Comparison of ENCODE assay signal across 15 mouse cellular contexts in the genomic region with DNA sequence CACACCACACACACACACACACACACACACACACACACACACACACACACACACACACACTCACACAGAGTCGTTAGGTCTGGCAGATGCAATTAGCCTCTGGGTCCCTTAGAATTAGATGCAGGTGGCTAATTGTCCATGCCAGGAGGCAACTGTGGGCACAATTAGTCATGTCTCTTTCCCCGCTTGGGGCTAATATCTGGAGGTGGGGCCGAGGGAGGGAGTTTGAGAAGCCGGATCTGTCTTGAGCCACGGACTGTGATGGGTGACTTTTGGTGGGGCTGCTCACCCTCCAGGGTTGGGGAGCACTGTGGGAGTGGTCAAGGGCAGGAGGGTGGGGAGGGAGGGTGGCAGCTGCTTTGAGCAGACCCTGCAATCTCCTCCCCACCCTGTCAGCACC. TPM values are rescaled to one million over a fixed set of nuclear protein-coding genes. Genes with fewer than 3 reads are reported as not detected.
DNase-seq lines count a peak whose midpoint lies in the region; ATAC-seq and TF ChIP-seq lines count a peak whose summit lies in the region.
"Had no signal": no experiment of that assay in that cellular context is flagged by ENCODE, and none has a peak within 500 bp of the region (broad histone marks: within the 10 kb centered on the region; RNA-seq: fewer than 3 reads in every experiment).

No protein-coding gene starts in this region.

- no peaks in the 10 kb centered on the region for H3K27me3 ChIP-seq in midbrain, embryonic 11.5 days (ENCODE audit: control insufficient read depth, insufficient read depth, low read length)
- no peaks in the 10 kb centered on the region for H3K27me3 ChIP-seq in midbrain, embryonic 16.5 days (ENCODE audit: control insufficient read depth, insufficient read depth, low read depth, low read length)
- H3K27me3 ChIP-seq in forebrain, embryonic 13.5 days, result no peaks in the 10 kb centered on the region
- no peaks in the 10 kb centered on the region for H3K27me3 ChIP-seq in hindbrain, postnatal 0 days (ENCODE audit: insufficient read depth, low read length)
- no peaks in the 10 kb centered on the region for H3K27me3 ChIP-seq in neural tube, embryonic 14.5 days (ENCODE audit: control insufficient read depth, insufficient read depth, low read length)
- H3K27me3 ChIP-seq: heart, embryonic 15.5 days; limb, embryonic 15.5 days had no signal

- no peak overlapping the region for H3K4me2 ChIP-seq in midbrain, embryonic 11.5 days
- H3K4me2 ChIP-seq in midbrain, embryonic 16.5 days (ENCODE audit: low read length), result no peak overlapping the region
- H3K4me2 ChIP-seq in forebrain, embryonic 13.5 days, result no peak overlapping the region
- H3K4me2 ChIP-seq in hindbrain, postnatal 0 days (ENCODE audit: low read depth, low read length), result no peak overlapping the region
- H3K4me2 ChIP-seq in neural tube, embryonic 14.5 days (ENCODE audit: low read depth, low read length), result no peak overlapping the region
- H3K4me2 ChIP-seq: heart, embryonic 15.5 days; limb, embryonic 15.5 days had no signal

- H3K9me3 ChIP-seq in midbrain, embryonic 11.5 days (ENCODE audit: control insufficient read depth, low read length), result no peaks in the 10 kb centered on the region
- H3K9me3 ChIP-seq in midbrain, embryonic 16.5 days (replicated peaks; ENCODE audit: control insufficient read depth, low read length, poor library complexity, severe bottlenecking), result no peaks in the 10 kb centered on the region
- H3K9me3 ChIP-seq in forebrain, embryonic 13.5 days (replicated peaks), result no peaks in the 10 kb centered on the region
- no peaks in the 10 kb centered on the region for H3K9me3 ChIP-seq in hindbrain, postnatal 0 days (ENCODE audit: low read length)
- no peaks in the 10 kb centered on the region for H3K9me3 ChIP-seq in neural tube, embryonic 14.5 days (ENCODE audit: control insufficient read depth, low read length)
- H3K9me3 ChIP-seq: heart, embryonic 15.5 days; limb, embryonic 15.5 days had no signal

- no peak overlapping the region for H3K4me3 ChIP-seq in midbrain, embryonic 11.5 days (ENCODE audit: low read depth, low read length)
- H3K4me3 ChIP-seq in midbrain, embryonic 16.5 days (ENCODE audit: low read depth, low read length), result no peak overlapping the region
- no peak overlapping the region for H3K4me3 ChIP-seq in forebrain, embryonic 13.5 days
- no peak overlapping the region for H3K4me3 ChIP-seq in hindbrain, postnatal 0 days (ENCODE audit: low read length)
- H3K4me3 ChIP-seq in neural tube, embryonic 14.5 days (ENCODE audit: low read depth, low read length), result no peak overlapping the region
- H3K4me3 ChIP-seq: heart, embryonic 15.5 days; limb, embryonic 15.5 days had no signal

- H3K36me3 ChIP-seq in midbrain, embryonic 11.5 days (ENCODE audit: control insufficient read depth, insufficient read depth, low read length), result no peaks in the 10 kb centered on the region
- H3K36me3 ChIP-seq in midbrain, embryonic 16.5 days (ENCODE audit: control insufficient read depth, insufficient read depth, low read length), result no peaks in the 10 kb centered on the region
- no peaks in the 10 kb centered on the region for H3K36me3 ChIP-seq in forebrain, embryonic 13.5 days (ENCODE audit: poor library complexity, severe bottlenecking)
- no peaks in the 10 kb centered on the region for H3K36me3 ChIP-seq in hindbrain, postnatal 0 days (ENCODE audit: insufficient read depth, low read length)
- no peaks in the 10 kb centered on the region for H3K36me3 ChIP-seq in neural tube, embryonic 14.5 days (ENCODE audit: control insufficient read depth, insufficient read depth, low read length)
- H3K36me3 ChIP-seq: heart, embryonic 15.5 days; limb, embryonic 15.5 days had no signal

- H3K27ac ChIP-seq in midbrain, embryonic 11.5 days (ENCODE audit: low read depth, low read length), result 0 out of 2 replicates have a peak overlapping the region, but pooled peaks have one; percentile 25
- no peak overlapping the region for H3K27ac ChIP-seq in midbrain, embryonic 16.5 days (ENCODE audit: low read length)
- H3K27ac ChIP-seq in forebrain, embryonic 13.5 days, result peak overlapping the region; percentile 81
- no peak overlapping the region for H3K27ac ChIP-seq in hindbrain, postnatal 0 days
- H3K27ac ChIP-seq in neural tube, embryonic 14.5 days (ENCODE audit: low read depth, low read length), result no peak overlapping the region
- H3K27ac ChIP-seq: heart, embryonic 15.5 days; limb, embryonic 15.5 days had no signal

- peaks cover 10% of the 10 kb centered on the region for H3K4me1 ChIP-seq in midbrain, embryonic 11.5 days (ENCODE audit: control insufficient read depth, insufficient read depth, low read length)
- no peaks in the 10 kb centered on the region for H3K4me1 ChIP-seq in midbrain, embryonic 16.5 days (ENCODE audit: control insufficient read depth, insufficient read depth, low read length)
- H3K4me1 ChIP-seq in forebrain, embryonic 13.5 days, result peaks cover 26% of the 10 kb centered on the region
- no peaks in the 10 kb centered on the region for H3K4me1 ChIP-seq in hindbrain, postnatal 0 days (ENCODE audit: insufficient read depth, low read length)
- H3K4me1 ChIP-seq in neural tube, embryonic 14.5 days (ENCODE audit: control insufficient read depth, insufficient read depth, low read length), result no peaks in the 10 kb centered on the region
- H3K4me1 ChIP-seq: heart, embryonic 15.5 days; limb, embryonic 15.5 days had no signal

- ATAC-seq in midbrain, embryonic 11.5 days (ENCODE audit: low FRiP score), result peak; percentile 60
- ATAC-seq in midbrain, embryonic 16.5 days, result no peak
- peak; percentile 54 for ATAC-seq in forebrain, embryonic 13.5 days
- peak; percentile 24; the same call in 1 of the 2 replicates for ATAC-seq in hindbrain, postnatal 0 days
- peak; percentile 61 for ATAC-seq in neural tube, embryonic 14.5 days (ENCODE audit: low read depth)
- ATAC-seq in monocyte, adult 5-6 weeks (replicated peaks; ENCODE audit: insufficient number of reproducible peaks, low FRiP score, low TSS enrichment, poor library complexity, severe bottlenecking), result no peak

- H3K9ac ChIP-seq in midbrain, embryonic 11.5 days (ENCODE audit: low read length), result no peak overlapping the region
- H3K9ac ChIP-seq in midbrain, embryonic 16.5 days (ENCODE audit: low read depth, low read length), result no peak overlapping the region
- H3K9ac ChIP-seq in forebrain, embryonic 13.5 days, result 0 out of 2 replicates have a peak overlapping the region, but pooled peaks have one; percentile 18
- H3K9ac ChIP-seq in hindbrain, postnatal 0 days (replicated peaks; ENCODE audit: low read length), result no peak overlapping the region
- H3K9ac ChIP-seq in neural tube, embryonic 14.5 days (replicated peaks; ENCODE audit: low read depth, low read length), result no peak overlapping the region
- H3K9ac ChIP-seq: heart, embryonic 15.5 days; limb, embryonic 15.5 days had no signal

- no peak for DNase-seq in midbrain, embryonic 11.5 days (ENCODE audit: low spot score, missing footprints)
- no peak for DNase-seq in hindbrain, postnatal 0 days (ENCODE audit: low spot score)
- no peak for DNase-seq in right cerebral cortex, adult 18-20 months
- DNase-seq in right cerebral cortex, postnatal 36 days (ENCODE audit: low spot score in 2 of 2), result no peak
- DNase-seq: adrenal gland, postnatal 36 days; cerebellum, postnatal 25 days; kidney, adult 18-20 months; kidney, postnatal 4 days; lung, adult 2 months had no signal

- WGBS in midbrain, embryonic 11.5 days, result 53% methylated on average over 5 of the region's 5 CpGs
- WGBS in midbrain, embryonic 16.5 days, result 25% methylated on average over 4 of the region's 5 CpGs
- 2% methylated on average over 5 of the region's 5 CpGs for WGBS in forebrain, embryonic 13.5 days
- WGBS in hindbrain, postnatal 0 days, result 17% methylated on average over 5 of the region's 5 CpGs
- WGBS in neural tube, embryonic 14.5 days, result 5% methylated on average over 5 of the region's 5 CpGs

- TF ChIP-seq CTCF in hindbrain, postnatal 0 days (IDR thresholded peaks at IDR 0.05; ENCODE audit: low read depth), result no peak

RNA-seq across cellular contexts. Expression of gene Vrk1, which starts 35.9 kb away (rescaled TPM):
- 98.0 and 106 TPM in 2 replicates for polyA plus RNA-seq in midbrain, embryonic 11.5 days (2014; fragmentation: Nextera tagmentation; extraction: Ambion mirVana)
- 30.1 and 34.0 TPM in 2 replicates for polyA plus RNA-seq in midbrain, embryonic 16.5 days (2015; fragmentation: Nextera tagmentation; extraction: Ambion mirVana)
- polyA plus RNA-seq in forebrain, embryonic 13.5 days (2015; fragmentation: Nextera tagmentation; extraction: Ambion mirVana), result 98.6 and 101 TPM in 2 replicates
- 13.5 and 17.7 TPM in 2 replicates for total RNA-seq in hindbrain, postnatal 0 days (2014; rRNA removed)
- polyA plus RNA-seq in hindbrain, postnatal 0 days (2015; fragmentation: Nextera tagmentation; extraction: Ambion mirVana), result 32.0 and 35.8 TPM in 2 replicates
- polyA plus RNA-seq in neural tube, embryonic 14.5 days (2014; fragmentation: Nextera tagmentation; extraction: Ambion mirVana), result 28.8 and 32.9 TPM in 2 replicates
- total RNA-seq in monocyte, adult 5-6 weeks (2017), result 66.1 to 119 TPM (median 109 TPM) in 3 replicates

Comparison
In these comparisons a context has a peak if more than half of its experiments do, and no peak if none do; other contexts are left out.
1. ATAC-seq: peak in midbrain, embryonic 11.5 days (single experiment), forebrain, embryonic 13.5 days (single experiment), hindbrain, postnatal 0 days (single experiment) and neural tube, embryonic 14.5 days (single experiment); none in midbrain, embryonic 16.5 days (single experiment) and monocyte, adult 5-6 weeks (single experiment).
2. H3K27ac ChIP-seq: peak in midbrain, embryonic 11.5 days (single experiment) and forebrain, embryonic 13.5 days (single experiment); none in midbrain, embryonic 16.5 days (single experiment), hindbrain, postnatal 0 days (single experiment) and neural tube, embryonic 14.5 days (single experiment).